Mouse (Mus musculus): ENCODE measurements around the gene Vnn1.
A peak's percentile ranks its signal among the peaks of the same experiment; 100 is the strongest.

The Vnn1 gene

GRCm38 (mm10) chr10:23894601-23895349 lies at the start of gene Vnn1:
TSS of gene Vnn1 (plus strand) at chr10:23894688.
- DNase-seq (ENCODE audit: low read depth, low spot score), result no peak

DNA sequence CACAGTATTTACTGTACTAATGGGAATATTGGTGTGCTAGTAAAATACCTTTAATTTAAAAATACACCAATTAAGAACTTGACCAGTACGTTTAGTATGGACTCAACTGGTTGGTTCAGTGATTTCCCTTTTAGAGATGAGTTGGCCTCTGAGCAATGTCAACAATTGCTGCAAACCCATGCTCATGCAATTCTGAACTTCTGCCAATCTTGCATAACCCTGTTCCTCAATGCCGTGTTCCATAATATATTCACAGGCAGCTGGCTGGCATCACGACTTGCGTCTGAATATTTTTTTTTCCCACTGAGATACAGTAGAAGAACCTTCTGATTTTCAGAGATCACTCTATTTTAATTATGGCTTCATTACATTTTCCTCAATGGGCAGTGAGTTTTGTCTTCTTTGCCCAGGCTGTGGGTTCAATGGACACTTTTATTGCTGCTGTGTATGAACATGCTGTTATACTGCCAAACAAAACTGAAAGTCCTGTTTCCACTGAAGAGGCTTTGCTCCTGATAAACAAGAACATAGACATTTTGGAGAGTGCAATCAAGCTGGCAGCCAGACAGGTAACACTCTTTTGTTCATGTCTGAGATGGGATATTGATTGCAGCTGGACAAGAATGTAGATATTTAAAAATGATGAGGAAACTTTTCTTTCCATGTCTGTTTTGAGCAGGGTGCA lies 43.1 kb upstream of the Vnn1 start, which contains the start of gene Vnn3:
TSS of gene Vnn3 (plus strand) at position 235 of the 685 bp plus-strand sequence.
- no peak for DNase-seq (ENCODE audit: low read depth, low spot score)

DNA sequence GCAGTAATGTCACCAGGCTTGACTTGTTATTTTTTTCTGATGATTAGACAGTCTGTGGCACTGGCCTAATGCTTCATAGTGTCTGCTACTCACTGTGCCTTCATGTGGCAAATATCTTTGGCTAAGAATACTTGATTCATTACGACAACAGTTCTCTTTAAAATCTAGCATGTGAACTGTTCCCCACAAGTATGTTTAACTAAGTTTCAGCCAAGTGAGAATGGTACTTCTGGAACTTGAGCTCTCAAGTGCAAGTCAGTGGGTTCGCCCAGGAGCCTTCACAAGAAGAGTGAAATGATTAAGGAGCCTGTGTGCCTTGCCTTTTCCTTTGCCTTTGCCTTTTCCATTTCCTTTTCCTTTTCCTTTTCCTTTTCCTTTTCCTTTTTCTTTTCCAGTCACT lies 42.4 kb upstream of the Vnn1 start:
- DNase-seq (ENCODE audit: low read depth, low spot score), result no peak

GRCm38 (mm10) chr10:23864362-23865312 lies 29.9 kb upstream of the Vnn1 start:
- DNase-seq (ENCODE audit: low read depth, low spot score), result no peak

GRCm38 (mm10) chr10:23880695-23881094 lies 13.8 kb upstream of the Vnn1 start:
- no peak for DNase-seq (ENCODE audit: low read depth, low spot score)

DNA sequence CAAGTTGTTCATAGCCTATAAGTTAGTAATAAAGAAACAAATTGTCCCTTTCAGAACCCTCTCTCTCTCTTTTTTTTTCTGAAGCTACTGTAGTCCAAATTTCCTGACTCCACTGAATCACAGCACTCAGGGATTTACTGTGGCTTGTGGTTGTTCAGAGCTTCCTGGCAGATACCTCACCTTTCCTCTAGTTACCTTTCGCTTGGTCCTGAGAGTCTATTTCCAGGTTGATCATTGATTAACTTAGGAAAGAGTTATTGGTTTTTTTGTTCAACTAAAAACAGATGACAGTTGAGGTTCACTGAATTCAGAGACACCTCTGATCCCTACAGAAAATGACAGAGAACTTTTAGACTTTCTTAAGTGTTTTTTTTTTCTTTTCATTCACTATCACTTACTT lies 9.6 kb upstream of the Vnn1 start:
- DNase-seq (ENCODE audit: low read depth, low spot score), result no peak

GRCm38 (mm10) chr10:23886060-23886459 lies 8.4 kb upstream of the Vnn1 start:
- DNase-seq (ENCODE audit: low read depth, low spot score), result no peak

DNA sequence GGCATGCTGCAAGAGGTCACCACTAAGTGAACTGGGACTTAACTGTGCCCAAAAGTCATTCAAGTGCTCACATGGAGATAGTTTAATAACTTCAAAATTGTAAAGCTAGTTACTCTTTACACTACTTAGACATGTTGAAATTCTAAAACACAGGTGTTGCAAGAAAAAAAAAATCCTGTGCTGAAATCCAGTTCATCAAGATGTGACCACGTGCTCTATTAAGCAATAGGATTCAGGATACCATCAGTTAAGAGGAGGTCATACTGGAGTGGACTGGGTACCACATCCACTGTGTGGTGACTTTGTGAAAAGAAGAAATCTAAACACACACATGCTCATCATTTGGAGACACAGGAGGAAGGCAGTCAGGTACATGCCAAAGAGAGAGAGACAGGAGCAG lies 1.5 kb upstream of the Vnn1 start:
- DNase-seq (ENCODE audit: low read depth, low spot score), result no peak

GRCm38 (mm10) chr10:23895376-23895775 lies 888 bp downstream of the Vnn1 start:
- DNase-seq (ENCODE audit: low read depth, low spot score), result no peak

GRCm38 (mm10) chr10:23901119-23901518 lies 6.6 kb downstream of the Vnn1 start:
- no peak for DNase-seq (ENCODE audit: low read depth, low spot score)

DNA sequence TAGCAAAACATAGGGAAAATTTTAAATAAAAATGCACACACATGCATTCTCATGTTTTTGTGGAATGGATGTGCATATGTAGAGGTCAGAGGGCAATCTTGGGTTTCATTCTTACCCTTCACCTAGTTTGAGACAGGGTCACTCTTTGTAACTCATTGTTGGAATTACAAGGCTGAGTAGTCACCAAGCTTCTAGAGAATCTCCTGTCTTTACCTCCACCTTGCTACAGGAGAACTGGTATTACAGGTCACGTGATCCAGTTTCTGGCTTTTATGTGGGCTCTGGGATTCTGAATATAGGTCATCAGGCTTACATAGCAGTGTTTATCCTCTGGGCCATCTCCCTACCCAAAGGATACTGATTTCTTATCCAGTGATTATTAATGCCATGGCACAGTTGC lies 11.2 kb downstream of the Vnn1 start:
- no peak for DNase-seq (ENCODE audit: low read depth, low spot score)

DNA sequence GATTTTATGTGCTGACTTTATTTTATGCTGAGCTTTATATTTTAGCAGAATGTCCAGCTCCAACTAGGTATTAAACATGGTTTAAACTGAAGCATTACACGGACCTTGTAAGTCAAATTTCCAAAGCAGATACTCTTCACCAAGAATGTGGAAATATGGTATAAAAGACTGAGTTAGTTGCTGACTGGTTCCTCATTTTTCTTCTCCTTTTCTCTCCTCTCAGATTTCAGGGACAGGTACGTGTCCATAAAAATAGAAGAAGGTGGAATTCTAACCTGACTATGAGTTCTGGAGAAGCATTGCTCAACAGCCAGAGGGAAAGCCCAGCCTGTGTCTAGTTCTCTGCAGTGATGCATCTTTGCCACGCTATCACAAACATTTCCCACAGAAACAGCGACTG lies 25.6 kb downstream of the Vnn1 start, which contains the start of gene Taar1:
TSS of gene Taar1 (plus strand) at position 301 of the 400 bp plus-strand sequence.
- no peak for DNase-seq (ENCODE audit: low read depth, low spot score)

DNA sequence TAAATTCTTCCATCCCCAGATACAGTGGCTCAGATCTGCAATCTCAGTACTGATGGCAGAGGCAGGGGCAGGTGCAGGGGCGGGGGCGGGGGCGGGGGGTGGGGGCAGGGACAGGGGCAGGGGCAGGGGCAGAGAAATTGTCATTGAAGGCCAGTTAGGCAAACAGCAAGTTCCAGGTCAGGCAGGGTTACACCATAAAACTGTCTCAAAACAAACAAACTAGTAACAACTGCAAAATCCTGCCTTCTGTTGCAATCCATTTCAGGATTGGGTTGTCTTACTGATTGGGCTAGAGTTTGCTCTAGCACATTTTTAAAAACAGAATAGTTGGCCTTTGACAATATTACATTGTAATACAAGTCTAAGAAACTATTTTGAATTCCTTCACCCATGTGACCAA lies 28.0 kb downstream of the Vnn1 start:
- no peak for DNase-seq (ENCODE audit: low read depth, low spot score)

- no peak for DNase-seq (ENCODE audit: low read depth, low spot score)
Observed at GRCm38 (mm10) chr10:23923941-23924340, 29.5 kb downstream of the Vnn1 start.

DNA sequence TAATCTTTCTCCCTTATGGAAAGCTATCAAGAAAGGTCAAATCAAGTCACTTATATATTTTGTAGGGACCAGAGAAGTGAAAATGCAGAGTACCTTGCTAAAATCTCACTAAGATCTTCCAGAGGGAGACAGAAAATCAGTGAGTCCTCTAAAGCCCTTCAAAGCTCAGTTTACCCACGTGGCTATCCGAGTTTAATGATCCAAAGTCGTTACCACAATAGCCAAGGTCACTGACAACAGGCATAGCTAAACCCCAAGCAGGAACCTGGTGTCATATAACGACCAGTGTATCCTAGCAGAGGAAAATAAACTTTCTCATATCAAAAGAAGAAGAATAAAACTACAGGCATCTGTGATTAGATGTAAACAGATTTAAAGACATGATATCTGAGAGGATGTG lies 43.1 kb downstream of the Vnn1 start:
- peak; percentile 43 for DNase-seq (ENCODE audit: low read depth, low spot score)

DNA sequence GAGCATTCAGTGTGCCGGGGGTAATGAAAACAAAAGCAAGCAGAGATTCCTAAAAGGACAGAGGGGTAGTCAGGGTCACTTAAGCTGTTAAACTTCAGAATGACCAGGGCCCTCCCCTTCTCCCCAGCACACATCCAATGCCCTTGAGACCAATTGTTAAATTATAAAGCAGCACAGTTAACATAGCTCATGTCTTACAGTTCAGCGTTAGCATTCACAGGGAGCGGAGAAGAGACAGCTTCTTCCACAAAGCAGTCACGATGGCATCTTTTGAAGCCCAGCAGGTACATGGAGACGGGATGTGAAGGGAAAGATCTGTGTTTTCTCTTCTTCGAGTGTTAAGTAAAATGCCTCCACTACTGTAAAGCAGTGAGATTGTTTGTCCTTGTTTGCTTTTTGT lies 43.8 kb downstream of the Vnn1 start, which contains the start of gene Taar2:
TSS of gene Taar2 (plus strand) at position 261 of the 400 bp plus-strand sequence.
- no peak for DNase-seq (ENCODE audit: low read depth, low spot score)

- peak; percentile 87 for DNase-seq (ENCODE audit: low read depth, low spot score)
Observed at GRCm38 (mm10) chr10:23942465-23942864, 48.0 kb downstream of the Vnn1 start.

DNA sequence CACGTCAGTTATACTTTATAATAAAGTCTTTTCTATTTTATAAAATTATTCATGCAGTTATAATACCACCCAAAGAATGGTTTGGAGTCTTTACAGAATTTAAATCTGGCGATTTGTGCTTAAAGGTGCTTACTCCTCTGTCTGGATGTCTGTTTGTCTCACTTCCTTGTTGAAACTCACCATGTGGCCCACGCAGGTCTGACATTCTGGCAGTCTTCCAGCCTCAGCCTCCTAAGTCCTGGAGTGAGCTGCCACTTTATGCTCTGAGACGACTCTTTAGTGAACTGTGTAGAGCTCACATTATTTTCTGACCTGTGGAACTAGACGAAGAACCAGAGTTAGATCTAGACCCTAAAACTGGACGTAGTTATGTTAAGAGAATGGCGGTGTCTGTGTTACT lies 53.5 kb downstream of the Vnn1 start:
- DNase-seq (ENCODE audit: low read depth, low spot score), result no peak

DNA sequence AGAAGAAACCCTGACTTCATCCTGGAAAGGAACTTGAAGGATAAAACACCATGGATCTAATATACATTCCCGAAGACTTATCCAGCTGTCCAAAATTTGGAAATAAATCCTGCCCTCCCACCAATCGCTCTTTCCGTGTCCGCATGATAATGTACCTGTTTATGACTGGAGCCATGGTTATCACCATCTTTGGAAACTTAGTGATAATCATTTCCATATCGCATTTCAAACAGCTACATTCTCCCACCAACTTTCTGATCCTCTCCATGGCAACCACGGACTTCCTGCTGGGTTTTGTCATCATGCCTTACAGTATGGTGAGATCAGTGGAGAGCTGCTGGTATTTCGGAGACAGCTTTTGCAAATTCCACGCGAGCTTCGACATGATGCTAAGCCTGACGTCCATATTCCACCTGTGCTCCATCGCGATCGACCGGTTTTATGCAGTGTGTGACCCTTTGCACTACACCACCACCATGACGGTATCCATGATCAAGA lies 55.1 kb downstream of the Vnn1 start, which contains the start of gene Taar3:
TSS of gene Taar3 (plus strand) at position 51 of the 498 bp plus-strand sequence.
- no peak for DNase-seq (ENCODE audit: low read depth, low spot score)

- no peak for DNase-seq (ENCODE audit: low read depth, low spot score)
Observed at GRCm38 (mm10) chr10:23951714-23952113, 57.2 kb downstream of the Vnn1 start.
